ENCODE assay signal across 23 mouse cellular contexts in the genomic region with DNA sequence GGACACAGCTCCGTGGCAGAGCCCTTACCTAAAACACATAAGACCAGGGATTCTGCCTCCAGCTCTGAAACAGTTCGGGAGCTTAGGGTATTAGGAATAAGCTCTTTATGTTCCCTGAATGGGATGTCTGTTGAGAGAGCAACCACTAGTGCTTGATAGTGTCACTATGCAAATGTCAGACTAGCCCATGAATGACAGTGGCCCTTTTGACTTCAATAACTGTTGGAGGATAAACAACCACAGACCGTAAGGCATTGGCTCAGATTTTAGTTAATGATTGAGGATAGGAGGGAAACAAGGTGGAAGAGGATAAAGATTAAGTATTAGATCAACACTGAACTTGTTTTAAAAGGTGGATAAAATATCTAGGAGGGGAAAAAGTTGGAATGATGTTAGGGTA. TPM values are rescaled to one million over a fixed set of nuclear protein-coding genes. Genes with fewer than 3 reads are reported as not detected.
A peak's percentile ranks its signal among the peaks of the same experiment; 100 is the strongest.
DNase-seq lines count a peak whose midpoint lies in the region; ATAC-seq and TF ChIP-seq lines count a peak whose summit lies in the region.
"Had no signal": no experiment of that assay in that cellular context is flagged by ENCODE, and none has a peak within 500 bp of the region (broad histone marks: within the 10 kb centered on the region; RNA-seq: fewer than 3 reads in every experiment).

No protein-coding gene starts in this region.

- H3K36me3 ChIP-seq in kidney, embryonic 16.5 days (ENCODE audit: insufficient read depth, low read length) = no peaks in the 10 kb centered on the region
- no peaks in the 10 kb centered on the region for H3K36me3 ChIP-seq in midbrain, embryonic 11.5 days (ENCODE audit: control insufficient read depth, insufficient read depth, low read length)
- no peaks in the 10 kb centered on the region for H3K36me3 ChIP-seq in midbrain, embryonic 16.5 days (ENCODE audit: control insufficient read depth, insufficient read depth, low read length)
- no peaks in the 10 kb centered on the region for H3K36me3 ChIP-seq in liver, postnatal 0 days (replicated peaks; ENCODE audit: insufficient read depth, low read length)
- H3K36me3 ChIP-seq: embryonic facial prominence, embryonic 10.5 days; G1E; hindbrain, embryonic 10.5 days had no signal

- ATAC-seq in kidney, embryonic 16.5 days (ENCODE audit: low FRiP score, low TSS enrichment) = peak; percentile 57; the same call in 1 of the 2 replicates
- ATAC-seq in midbrain, embryonic 11.5 days (ENCODE audit: low FRiP score) = peak; percentile 44; the same call in 1 of the 2 replicates
- no peak for ATAC-seq in midbrain, embryonic 16.5 days
- ATAC-seq in liver, postnatal 0 days = peak; percentile 55
- ATAC-seq: CD4-positive, CD25-positive, alpha-beta regulatory T cell, adult 4 months; forebrain, embryonic 13.5 days; forebrain, postnatal 0 days had no signal

- no peak for TF ChIP-seq EP300 in liver, postnatal 0 days (IDR thresholded peaks at IDR 0.05; ENCODE audit: low read depth)

- H3K4me1 ChIP-seq in kidney, embryonic 16.5 days (ENCODE audit: insufficient read depth, low read length) = peaks cover 5% of the 10 kb centered on the region; the same call in 1 of the 2 replicates
- no peaks in the 10 kb centered on the region for H3K4me1 ChIP-seq in midbrain, embryonic 11.5 days (ENCODE audit: control insufficient read depth, insufficient read depth, low read length)
- no peaks in the 10 kb centered on the region for H3K4me1 ChIP-seq in midbrain, embryonic 16.5 days (ENCODE audit: control insufficient read depth, insufficient read depth, low read length)
- H3K4me1 ChIP-seq in liver, postnatal 0 days (ENCODE audit: insufficient read depth) = peaks cover 4% of the 10 kb centered on the region; the same call in 1 of the 2 replicates
- H3K4me1 ChIP-seq: embryonic facial prominence, embryonic 10.5 days; forebrain, embryonic 13.5 days; hindbrain, embryonic 10.5 days had no signal

- H3K9me3 ChIP-seq in kidney, embryonic 16.5 days (ENCODE audit: low read length) = no peaks in the 10 kb centered on the region
- no peaks in the 10 kb centered on the region for H3K9me3 ChIP-seq in midbrain, embryonic 11.5 days (ENCODE audit: control insufficient read depth, low read length)
- no peaks in the 10 kb centered on the region for H3K9me3 ChIP-seq in midbrain, embryonic 16.5 days (replicated peaks; ENCODE audit: control insufficient read depth, low read length, poor library complexity, severe bottlenecking)
- no peaks in the 10 kb centered on the region for H3K9me3 ChIP-seq in liver, postnatal 0 days (ENCODE audit: low read length)
- H3K9me3 ChIP-seq: embryonic facial prominence, embryonic 10.5 days; forebrain, embryonic 13.5 days; G1E; hindbrain, embryonic 10.5 days had no signal

- peak; percentile 6 for DNase-seq in kidney, adult 18-20 months
- no peak for DNase-seq in kidney, postnatal 4 days
- DNase-seq in kidney, postnatal 14 days = no peak
- peak; percentile 79 for DNase-seq in midbrain, embryonic 11.5 days (ENCODE audit: low spot score, missing footprints)
- DNase-seq in liver, postnatal 0 days = no peak
- DNase-seq: adrenal gland, adult 8-10 months; adrenal gland, postnatal 36 days; B cell, adult 2 months; cerebellum, adult 2 months; cerebellum, postnatal 10 days; forebrain, postnatal 0 days; gastrocnemius, postnatal 14 days; heart, adult 2 months had no signal

- no peak for TF ChIP-seq CTCF in liver, postnatal 0 days (IDR thresholded peaks at IDR 0.05; ENCODE audit: low read depth)

- H3K27me3 ChIP-seq in kidney, embryonic 16.5 days (ENCODE audit: insufficient read depth, low read length) = no peaks in the 10 kb centered on the region
- H3K27me3 ChIP-seq in midbrain, embryonic 11.5 days (ENCODE audit: control insufficient read depth, insufficient read depth, low read length) = no peaks in the 10 kb centered on the region
- H3K27me3 ChIP-seq in midbrain, embryonic 16.5 days (ENCODE audit: control insufficient read depth, insufficient read depth, low read depth, low read length) = no peaks in the 10 kb centered on the region
- H3K27me3 ChIP-seq in liver, postnatal 0 days (ENCODE audit: insufficient read depth, low read length) = no peaks in the 10 kb centered on the region
- H3K27me3 ChIP-seq: forebrain, embryonic 13.5 days had no signal

- no peak overlapping the region for H3K9ac ChIP-seq in kidney, embryonic 16.5 days (replicated peaks; ENCODE audit: low read length)
- no peak overlapping the region for H3K9ac ChIP-seq in midbrain, embryonic 11.5 days (ENCODE audit: low read length)
- H3K9ac ChIP-seq in midbrain, embryonic 16.5 days (ENCODE audit: low read depth, low read length) = no peak overlapping the region
- no peak overlapping the region for H3K9ac ChIP-seq in liver, postnatal 0 days (replicated peaks)
- H3K9ac ChIP-seq: forebrain, embryonic 13.5 days; forebrain, postnatal 0 days had no signal

- H3K4me2 ChIP-seq in kidney, embryonic 16.5 days (replicated peaks; ENCODE audit: low read depth, low read length) = no peak overlapping the region
- H3K4me2 ChIP-seq in midbrain, embryonic 11.5 days = no peak overlapping the region
- no peak overlapping the region for H3K4me2 ChIP-seq in midbrain, embryonic 16.5 days (ENCODE audit: low read length)
- no peak overlapping the region for H3K4me2 ChIP-seq in liver, postnatal 0 days (ENCODE audit: low read depth, low read length)
- H3K4me2 ChIP-seq: forebrain, embryonic 13.5 days; heart, embryonic 11.5 days had no signal

- H3K4me3 ChIP-seq in kidney, embryonic 16.5 days (ENCODE audit: low read length) = no peak overlapping the region
- H3K4me3 ChIP-seq in midbrain, embryonic 11.5 days (ENCODE audit: low read depth, low read length) = no peak overlapping the region
- no peak overlapping the region for H3K4me3 ChIP-seq in midbrain, embryonic 16.5 days (ENCODE audit: low read depth, low read length)
- H3K4me3 ChIP-seq in liver, postnatal 0 days (ENCODE audit: low read depth, low read length) = no peak overlapping the region
- H3K4me3 ChIP-seq: embryonic facial prominence, embryonic 10.5 days; forebrain, embryonic 13.5 days; heart, adult 2 months; hindbrain, embryonic 10.5 days had no signal

- WGBS in kidney, embryonic 16.5 days = 39% methylated on average over 3 of the region's 3 CpGs
- WGBS in midbrain, embryonic 11.5 days = 9% methylated on average over 3 of the region's 3 CpGs
- WGBS in midbrain, embryonic 16.5 days = 22% methylated on average over 3 of the region's 3 CpGs
- WGBS in liver, postnatal 0 days (ENCODE audit: insufficient replicate concordance) = 49% methylated on average over 3 of the region's 3 CpGs

- no peak overlapping the region for H3K27ac ChIP-seq in kidney, embryonic 16.5 days (ENCODE audit: low read length)
- no peak overlapping the region for H3K27ac ChIP-seq in midbrain, embryonic 11.5 days (ENCODE audit: low read depth, low read length)
- no peak overlapping the region for H3K27ac ChIP-seq in midbrain, embryonic 16.5 days (ENCODE audit: low read length)
- peak overlapping the region; percentile 73 for H3K27ac ChIP-seq in liver, postnatal 0 days (ENCODE audit: low read depth)
- H3K27ac ChIP-seq: embryonic facial prominence, embryonic 10.5 days; forebrain, embryonic 13.5 days; heart, adult 2 months; hindbrain, embryonic 10.5 days had no signal

RNA-seq across cellular contexts. Expression of gene Gm17359, which starts 41.6 kb away (rescaled TPM):
- not detected in 2 replicates for polyA plus RNA-seq in kidney, embryonic 16.5 days (2015; fragmentation: Nextera tagmentation; extraction: Ambion mirVana)
- polyA plus RNA-seq in midbrain, embryonic 11.5 days (2014; fragmentation: Nextera tagmentation; extraction: Ambion mirVana) = 0.33 TPM in 1 of 2 replicates, not detected in the other
- polyA plus RNA-seq in midbrain, embryonic 16.5 days (2015; fragmentation: Nextera tagmentation; extraction: Ambion mirVana) = 0.25 TPM in 1 of 2 replicates, not detected in the other
- polyA plus RNA-seq in liver, postnatal 0 days (2015; fragmentation: Nextera tagmentation; extraction: Ambion mirVana) = 0.09 TPM in 2 replicates
- polyA plus RNA-seq: CD4-positive, CD25-positive, alpha-beta regulatory T cell, adult 4 months; cerebellum, adult 2 months; embryonic facial prominence, embryonic 14.5 days; forebrain, embryonic 13.5 days; forebrain, postnatal 0 days; G1E; heart, embryonic 11.5 days; heart, embryonic 16.5 days; hindbrain, embryonic 10.5 days had no signal

Comparison
In these comparisons a context has a peak if more than half of its experiments do, and no peak if none do; other contexts are left out.
1. DNase-seq: peak in kidney, adult 18-20 months (single experiment) and midbrain, embryonic 11.5 days (single experiment); none in kidney, postnatal 4 days (0 of 2), kidney, postnatal 14 days (single experiment) and liver, postnatal 0 days (single experiment).